Mouse (Mus musculus) liver, embryonic 13.5 days (tissue): ENCODE data around the gene Mageb5. TPM values are rescaled to one million over a fixed set of nuclear protein-coding genes. Genes with fewer than 3 reads are reported as not detected.
"Not testable (repeated sequence)": the region's sequence is repeated elsewhere in the genome, so short reads cannot be mapped to it uniquely, and the experiment has no call there.

Experiments used
- ATAC-seq: fragments of 200-750 bp; cut with Nextera tagmentation; 2 replicates; pipeline ENCODE4 v1.8.0; 2017; ENCODE audit warnings: low read depth, mild to moderate bottlenecking, moderate number of reproducible peaks, moderate library complexity
- DNase-seq: peaks from one replicate; pipeline ENCODE4 v3.0.0; 2022
- H3K27ac ChIP-seq: fragments of 300-500 bp; sonication (generic); 2 replicates; pipeline ENCODE4 v1.5.1; 2015; ENCODE audit warnings: moderate library complexity, mild to moderate bottlenecking, inconsistent platforms
- H3K27me3 ChIP-seq: fragments of 300-500 bp; sonication (generic); 2 replicates; pipeline ENCODE4 v1.6.1; 2015; ENCODE audit warnings: mild to moderate bottlenecking, inconsistent platforms
- H3K36me3 ChIP-seq: fragments of 300-500 bp; sonication (generic); 2 replicates; pipeline ENCODE4 v1.6.1; 2015; ENCODE audit warnings: mild to moderate bottlenecking, inconsistent platforms
- H3K4me1 ChIP-seq: fragments of 300-500 bp; sonication (generic); replicated peaks from 2 replicates; pipeline ENCODE4 v1.6.1; 2015; ENCODE audit warnings: inconsistent platforms
- H3K4me2 ChIP-seq: fragments of 300-500 bp; sonication (generic); 2 replicates; pipeline ENCODE4 v1.6.1; 2015; ENCODE audit warnings: inconsistent platforms, mild to moderate bottlenecking, moderate library complexity
- H3K4me3 ChIP-seq: fragments of 300-500 bp; sonication (generic); replicated peaks from 2 replicates; pipeline ENCODE4 v1.5.1; 2015; ENCODE audit warnings: mild to moderate bottlenecking, inconsistent platforms
- H3K9ac ChIP-seq: fragments of 300-500 bp; sonication (generic); 2 replicates; pipeline ENCODE4 v1.6.1; 2015; ENCODE audit warnings: mild to moderate bottlenecking, inconsistent platforms
- H3K9me3 ChIP-seq: fragments of 300-500 bp; sonication (generic); replicated peaks from 2 replicates; pipeline ENCODE4 v1.6.1; 2016; ENCODE audit warnings: inconsistent platforms
- WGBS: fragments of 180-500 bp; shearing (Covaris S2); methylation state at CpG from one replicate; pipeline ENCODE4 v1.1.7; 2015; ENCODE audit not compliant: insufficient replicate concordance; 5-methylcytosine and 5-hydroxymethylcytosine counted together
- polyA plus RNA-seq: library from polyadenylated mRNA; unstranded; fragments of >200 nt; fragmentation: Nextera tagmentation; extraction: Ambion mirVana; gene quantifications from 2 replicates; pipeline ENCODE4 v1.2.1, GENCODE M21; 2015

Gene Mageb5
- polyA plus RNA-seq = not detected in 2 replicates

GRCm38 (mm10) chrX:91782918-91783317, at the start of gene Mageb5:
Mageb5 (minus strand) TSS chrX:91783018.
- H3K9me3 ChIP-seq, ATAC-seq, H3K36me3 ChIP-seq, H3K9ac ChIP-seq, H3K4me3 ChIP-seq, H3K4me2 ChIP-seq, H3K27me3 ChIP-seq, H3K27ac ChIP-seq, H3K4me1 ChIP-seq, DNase-seq: not testable (repeated sequence)
- 56% methylated on average over 1 of the region's 1 CpGs for WGBS

GRCm38 (mm10) chrX:91759591-91760226, 23.1 kb downstream of the Mageb5 start:
- not testable (repeated sequence) for H3K27me3 ChIP-seq, H3K4me2 ChIP-seq, H3K4me3 ChIP-seq, ATAC-seq, DNase-seq, H3K4me1 ChIP-seq, H3K9ac ChIP-seq, H3K9me3 ChIP-seq, H3K36me3 ChIP-seq, H3K27ac ChIP-seq
- no CpG with 5 or more reads among the region's 1 CpGs for WGBS

Other genes with a start within 250 kb of the Mageb5 start
- not detected in 2 replicates for gene 1700084M14Rik, start 207.1 kb downstream of the Mageb5 start, polyA plus RNA-seq
- gene Gm14781, start 150.8 kb downstream of the Mageb5 start, polyA plus RNA-seq = not detected in 2 replicates
- not detected in 2 replicates for gene Mageb1, start 233.3 kb upstream of the Mageb5 start, polyA plus RNA-seq